Mouse (Mus musculus) limb, embryonic 13.5 days (tissue): ENCODE measurements around the gene Stk33. TPM values are rescaled to one million over a fixed set of nuclear protein-coding genes. Genes with fewer than 3 reads are reported as not detected.
A peak's percentile ranks its signal among the peaks of the same experiment; 100 is the strongest.

Experiments used
- ATAC-seq: fragments of 200-750 bp; cut with Nextera tagmentation; 2 replicates; pipeline ENCODE4 v1.8.0; 2017; ENCODE audit warnings: low read depth, moderate number of reproducible peaks, moderate TSS enrichment; ENCODE audit not compliant: low FRiP score
- H3K27ac ChIP-seq: fragments of 300-500 bp; sonication (generic); 2 replicates; pipeline ENCODE4 v1.5.1; 2015; ENCODE audit warnings: inconsistent platforms, mild to moderate bottlenecking, moderate library complexity
- H3K27me3 ChIP-seq: fragments of 300-500 bp; sonication (generic); 2 replicates; pipeline ENCODE4 v1.6.1; 2015; ENCODE audit warnings: mild to moderate bottlenecking, inconsistent platforms
- H3K36me3 ChIP-seq: fragments of 300-500 bp; sonication (generic); 2 replicates; pipeline ENCODE4 v1.6.1; 2015; ENCODE audit warnings: inconsistent platforms, mild to moderate bottlenecking, moderate library complexity
- H3K4me1 ChIP-seq: fragments of 300-500 bp; sonication (generic); 2 replicates; pipeline ENCODE4 v1.6.1; 2015; ENCODE audit warnings: inconsistent platforms
- H3K4me2 ChIP-seq: fragments of 300-500 bp; sonication (generic); replicated peaks from 2 replicates; pipeline ENCODE4 v1.6.1; 2015; ENCODE audit warnings: inconsistent platforms, mild to moderate bottlenecking, moderate library complexity
- H3K4me3 ChIP-seq: fragments of 300-500 bp; sonication (generic); 2 replicates; pipeline ENCODE4 v1.5.1; 2015; ENCODE audit warnings: moderate library complexity, mild to moderate bottlenecking, inconsistent platforms
- H3K9ac ChIP-seq: fragments of 300-500 bp; sonication (generic); 2 replicates; pipeline ENCODE4 v1.6.1; 2015; ENCODE audit warnings: mild to moderate bottlenecking, inconsistent platforms
- H3K9me3 ChIP-seq: fragments of 300-500 bp; sonication (generic); 2 replicates; pipeline ENCODE4 v1.6.1; 2016; ENCODE audit warnings: inconsistent platforms
- WGBS: fragments of 180-500 bp; shearing (Covaris S2); methylation state at CpG from one replicate; pipeline ENCODE4 v1.1.7; 2015; 5-methylcytosine and 5-hydroxymethylcytosine counted together
- polyA plus RNA-seq: library from polyadenylated mRNA; unstranded; fragments of >200 nt; fragmentation: Nextera tagmentation; extraction: Ambion mirVana; gene quantifications from 2 replicates; pipeline ENCODE4 v1.2.1, GENCODE M21; 2015

Stk33 gene
- polyA plus RNA-seq, 1 experiment from 2014 or later: 1.6 TPM

GRCm38 (mm10) chr7:109275151-109275550, 163.7 kb downstream of the Stk33 start:
- no peak overlapping the region for H3K9ac ChIP-seq
- H3K9me3 ChIP-seq: no peaks in the 10 kb centered on the region
- no peak overlapping the region for H3K4me3 ChIP-seq
- ATAC-seq: no peak
- no peaks in the 10 kb centered on the region for H3K36me3 ChIP-seq
- 70% methylated on average over 3 of the region's 3 CpGs for WGBS
- no peaks in the 10 kb centered on the region for H3K27me3 ChIP-seq
- H3K4me1 ChIP-seq: peaks cover 30% of the 10 kb centered on the region
- H3K4me2 ChIP-seq: no peak overlapping the region
- no peak overlapping the region; the same call in 1 of the 2 replicates for H3K27ac ChIP-seq

- no peaks in the 10 kb centered on the region for H3K27me3 ChIP-seq
- 53% methylated on average over 3 of the region's 3 CpGs for WGBS
- H3K4me1 ChIP-seq: peaks cover 21% of the 10 kb centered on the region
- no peaks in the 10 kb centered on the region for H3K36me3 ChIP-seq
- H3K4me3 ChIP-seq: no peak overlapping the region
- H3K9ac ChIP-seq: no peak overlapping the region
- no peak overlapping the region for H3K27ac ChIP-seq
- no peak overlapping the region for H3K4me2 ChIP-seq
- no peaks in the 10 kb centered on the region for H3K9me3 ChIP-seq
- no peak for ATAC-seq
Measured at GRCm38 (mm10) chr7:109274289-109274688, 164.6 kb downstream of the Stk33 start.

- Histone ChIP-seq H3K9ac (no peak overlapping the region), H3K36me3 (no peaks in the 10 kb centered on the region), H3K27me3 (no peaks in the 10 kb centered on the region; the same call in 1 of the 2 replicates), H3K4me2 (no peak overlapping the region), H3K4me3 (no peak overlapping the region), H3K4me1 (no peaks in the 10 kb centered on the region), H3K9me3 (no peaks in the 10 kb centered on the region), H3K27ac (no peak overlapping the region)
- no peak for ATAC-seq
- 52% methylated on average over 4 of the region's 4 CpGs for WGBS
Measured at GRCm38 (mm10) chr7:109269046-109269445, 169.8 kb downstream of the Stk33 start.

GRCm38 (mm10) chr7:109267370-109267769, 171.5 kb downstream of the Stk33 start:
- H3K4me2 ChIP-seq: no peak overlapping the region
- H3K36me3 ChIP-seq: no peaks in the 10 kb centered on the region
- no peak overlapping the region for H3K27ac ChIP-seq
- H3K9me3 ChIP-seq: no peaks in the 10 kb centered on the region
- H3K4me3 ChIP-seq: no peak overlapping the region
- no peaks in the 10 kb centered on the region; the same call in 1 of the 2 replicates for H3K27me3 ChIP-seq
- H3K9ac ChIP-seq: no peak overlapping the region
- H3K4me1 ChIP-seq: no peaks in the 10 kb centered on the region
- 39% methylated on average over 4 of the region's 4 CpGs for WGBS
- ATAC-seq: no peak

GRCm38 (mm10) chr7:109266181-109266580, 172.7 kb downstream of the Stk33 start:
- no peak overlapping the region for H3K27ac ChIP-seq
- peaks cover 4% of the 10 kb centered on the region for H3K4me1 ChIP-seq
- H3K9me3 ChIP-seq: no peaks in the 10 kb centered on the region
- 52% methylated on average over 1 of the region's 1 CpGs for WGBS
- H3K27me3 ChIP-seq: no peaks in the 10 kb centered on the region; the same call in 1 of the 2 replicates
- no peak overlapping the region for H3K9ac ChIP-seq
- H3K4me3 ChIP-seq: no peak overlapping the region
- H3K4me2 ChIP-seq: no peak overlapping the region
- no peak for ATAC-seq
- no peaks in the 10 kb centered on the region for H3K36me3 ChIP-seq

- 87% methylated on average over 5 of the region's 5 CpGs for WGBS
- H3K4me1 ChIP-seq: peaks cover 4% of the 10 kb centered on the region
- no peak for ATAC-seq
- no peak overlapping the region for H3K4me3 ChIP-seq
- H3K9me3 ChIP-seq: no peaks in the 10 kb centered on the region
- no peak overlapping the region for H3K27ac ChIP-seq
- no peaks in the 10 kb centered on the region; the same call in 1 of the 2 replicates for H3K27me3 ChIP-seq
- no peak overlapping the region for H3K9ac ChIP-seq
- no peaks in the 10 kb centered on the region for H3K36me3 ChIP-seq
- H3K4me2 ChIP-seq: no peak overlapping the region
Measured at GRCm38 (mm10) chr7:109265606-109266005, 173.3 kb downstream of the Stk33 start.

GRCm38 (mm10) chr7:109255506-109256352, 183.2 kb downstream of the Stk33 start:
- peak overlapping the region; percentile 55 for H3K4me2 ChIP-seq
- no peak overlapping the region for H3K9ac ChIP-seq
- peak; percentile 57; the same call in 1 of the 2 replicates for ATAC-seq
- WGBS: 20% methylated on average over 28 of the region's 28 CpGs
- peaks cover 11% of the 10 kb centered on the region; the same call in 1 of the 2 replicates for H3K4me1 ChIP-seq
- no peaks in the 10 kb centered on the region for H3K9me3 ChIP-seq
- peak overlapping the region; percentile 23 for H3K4me3 ChIP-seq
- H3K27ac ChIP-seq: no peak overlapping the region
- H3K36me3 ChIP-seq: no peaks in the 10 kb centered on the region
- peaks cover 5% of the 10 kb centered on the region; the same call in 1 of the 2 replicates for H3K27me3 ChIP-seq

- 85% methylated on average over 3 of the region's 3 CpGs for WGBS
- no peak overlapping the region for H3K27ac ChIP-seq
- peaks cover 11% of the 10 kb centered on the region; the same call in 1 of the 2 replicates for H3K4me1 ChIP-seq
- no peak overlapping the region for H3K4me3 ChIP-seq
- no peaks in the 10 kb centered on the region for H3K36me3 ChIP-seq
- ATAC-seq: no peak
- no peak overlapping the region for H3K4me2 ChIP-seq
- peaks cover 4% of the 10 kb centered on the region; the same call in 1 of the 2 replicates for H3K27me3 ChIP-seq
- no peak overlapping the region for H3K9ac ChIP-seq
- no peaks in the 10 kb centered on the region for H3K9me3 ChIP-seq
Measured at GRCm38 (mm10) chr7:109251418-109251817, 187.5 kb downstream of the Stk33 start.

- Histone ChIP-seq H3K4me1 (peaks cover 12% of the 10 kb centered on the region), H3K9ac (no peak overlapping the region), H3K27me3 (peaks cover 9% of the 10 kb centered on the region; the same call in 1 of the 2 replicates), H3K4me3 (no peak overlapping the region), H3K4me2 (no peak overlapping the region), H3K27ac (no peak overlapping the region), H3K9me3 (no peaks in the 10 kb centered on the region), H3K36me3 (no peaks in the 10 kb centered on the region)
- WGBS: 92% methylated on average over 10 of the region's 10 CpGs
- ATAC-seq: no peak
Measured at GRCm38 (mm10) chr7:109244776-109245175, 194.1 kb downstream of the Stk33 start.

- Histone ChIP-seq H3K27me3 (peaks cover 9% of the 10 kb centered on the region; the same call in 1 of the 2 replicates), H3K9me3 (no peaks in the 10 kb centered on the region), H3K36me3 (no peaks in the 10 kb centered on the region), H3K4me2 (peak overlapping the region; percentile 41), H3K27ac (no peak overlapping the region), H3K4me3 (no peak overlapping the region), H3K4me1 (peaks cover 12% of the 10 kb centered on the region), H3K9ac (no peak overlapping the region)
- no peak for ATAC-seq
- WGBS: 7% methylated on average over 19 of the region's 19 CpGs
Measured at GRCm38 (mm10) chr7:109241313-109241712, 197.6 kb downstream of the Stk33 start.

- Histone ChIP-seq H3K4me2 (no peak overlapping the region), H3K27me3 (peaks cover 9% of the 10 kb centered on the region; the same call in 1 of the 2 replicates), H3K9ac (no peak overlapping the region), H3K4me1 (peaks cover 12% of the 10 kb centered on the region), H3K4me3 (no peak overlapping the region), H3K9me3 (no peaks in the 10 kb centered on the region), H3K36me3 (no peaks in the 10 kb centered on the region), H3K27ac (no peak overlapping the region)
- no peak for ATAC-seq
- 77% methylated on average over 1 of the region's 1 CpGs for WGBS
Measured at GRCm38 (mm10) chr7:109239346-109239745, 199.5 kb downstream of the Stk33 start.

GRCm38 (mm10) chr7:109238724-109239123, 200.2 kb downstream of the Stk33 start:
- no peak for ATAC-seq
- no peak overlapping the region for H3K4me2 ChIP-seq
- H3K9ac ChIP-seq: no peak overlapping the region
- H3K9me3 ChIP-seq: no peaks in the 10 kb centered on the region
- peaks cover 12% of the 10 kb centered on the region for H3K4me1 ChIP-seq
- peaks cover 9% of the 10 kb centered on the region; the same call in 1 of the 2 replicates for H3K27me3 ChIP-seq
- H3K27ac ChIP-seq: no peak overlapping the region
- no peaks in the 10 kb centered on the region for H3K36me3 ChIP-seq
- no peak overlapping the region for H3K4me3 ChIP-seq
- WGBS: 86% methylated on average over 10 of the region's 10 CpGs
